Mouse (Mus musculus): ENCODE results near the gene Coro2b. TPM values are rescaled to one million over a fixed set of nuclear protein-coding genes. Genes with fewer than 3 reads are reported as not detected.

The Coro2b gene
- polyA plus RNA-seq, 2 experiments, result 10.3 to 20.8 TPM

DNA sequence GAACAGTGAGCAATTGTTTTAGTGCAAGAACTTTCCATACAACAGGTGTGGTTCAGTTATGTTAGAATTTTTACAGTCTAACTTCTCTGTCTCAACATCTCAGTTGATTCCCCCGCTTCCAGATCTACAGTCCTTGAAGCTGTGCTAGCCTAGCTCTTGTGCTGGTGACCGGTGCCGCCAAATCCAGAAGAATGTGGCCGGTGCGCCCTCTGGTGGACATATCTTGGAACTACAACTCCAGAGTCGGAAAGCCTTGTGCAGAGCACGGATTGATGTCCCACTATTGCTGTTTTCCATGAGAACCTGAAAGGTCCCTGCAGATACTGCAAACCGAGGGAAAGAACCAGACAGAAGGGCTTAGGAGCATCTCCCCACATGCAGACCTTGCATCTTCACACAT is 13.0 kb upstream of the Coro2b start:
- peak; percentile 66 for ATAC-seq (ENCODE audit: low FRiP score, low read depth)
- H3K4me1 ChIP-seq (ENCODE audit: control insufficient read depth, insufficient read depth, low read length), result no peaks in the 10 kb centered on the region

DNA sequence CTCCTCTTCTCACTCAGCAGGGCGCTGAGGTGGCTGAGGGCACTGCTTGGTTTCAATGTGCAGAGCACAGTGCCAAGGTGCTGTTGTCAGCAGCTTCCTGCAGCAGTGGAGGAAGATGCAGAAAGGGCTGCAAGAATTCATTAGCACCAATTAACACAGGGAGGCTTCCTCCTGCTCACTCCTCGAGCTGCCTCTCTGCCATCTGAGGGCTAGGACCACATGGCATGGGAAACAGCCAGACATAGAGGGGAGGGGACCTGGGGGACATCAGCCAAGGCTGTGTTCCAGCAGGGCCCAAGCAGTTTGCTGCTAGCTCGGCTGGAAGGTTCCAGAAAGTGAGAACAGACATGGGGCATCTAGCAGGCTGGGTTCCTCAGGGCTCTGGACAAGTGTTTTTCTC is 10.6 kb upstream of the Coro2b start:
- Histone ChIP-seq H3K27me3 (ENCODE audit: control insufficient read depth, insufficient read depth, low read length) (no peaks in the 10 kb centered on the region), H3K4me3 (replicated peaks; ENCODE audit: low read length) (no peak overlapping the region), H3K4me2 (replicated peaks; ENCODE audit: low read depth, low read length, severe bottlenecking) (no peak overlapping the region), H3K9me3 (ENCODE audit: control insufficient read depth, low read length) (no peaks in the 10 kb centered on the region), H3K9ac (ENCODE audit: low read depth, low read length, severe bottlenecking) (no peak overlapping the region), H3K36me3 (ENCODE audit: control insufficient read depth, insufficient read depth, low read length) (no peaks in the 10 kb centered on the region), H3K27ac (replicated peaks; ENCODE audit: low read depth, low read length) (no peak overlapping the region), H3K4me1 (ENCODE audit: control insufficient read depth, insufficient read depth, low read length) (no peaks in the 10 kb centered on the region)
- WGBS, result 53% methylated on average over 3 of the region's 3 CpGs
- ATAC-seq (ENCODE audit: low FRiP score, low read depth) (no peak), DNase-seq (ENCODE audit: low spot score) (no peak)
- no peak for TF ChIP-seq POLR2A (IDR thresholded peaks at IDR 0.05; ENCODE audit: borderline replicate concordance, extremely low read depth, insufficient read depth, insufficient read length)

More for the DNA sequence above, 13.0 kb upstream of the Coro2b start:
- Histone ChIP-seq H3K9ac (ENCODE audit: low read depth, low read length, severe bottlenecking) (no peak overlapping the region), H3K27me3 (ENCODE audit: control insufficient read depth, insufficient read depth, low read length) (no peaks in the 10 kb centered on the region), H3K4me2 (replicated peaks; ENCODE audit: low read depth, low read length, severe bottlenecking) (no peak overlapping the region), H3K9me3 (ENCODE audit: control insufficient read depth, low read length) (no peaks in the 10 kb centered on the region), H3K27ac (replicated peaks; ENCODE audit: low read depth, low read length) (no peak overlapping the region), H3K4me3 (replicated peaks; ENCODE audit: low read length) (no peak overlapping the region), H3K36me3 (ENCODE audit: control insufficient read depth, insufficient read depth, low read length) (no peaks in the 10 kb centered on the region)
- peak; percentile 89 for DNase-seq (ENCODE audit: low spot score)
- WGBS, result 4% methylated on average over 8 of the region's 8 CpGs
- no peak for TF ChIP-seq POLR2A (IDR thresholded peaks at IDR 0.05; ENCODE audit: borderline replicate concordance, extremely low read depth, insufficient read depth, insufficient read length)

DNA sequence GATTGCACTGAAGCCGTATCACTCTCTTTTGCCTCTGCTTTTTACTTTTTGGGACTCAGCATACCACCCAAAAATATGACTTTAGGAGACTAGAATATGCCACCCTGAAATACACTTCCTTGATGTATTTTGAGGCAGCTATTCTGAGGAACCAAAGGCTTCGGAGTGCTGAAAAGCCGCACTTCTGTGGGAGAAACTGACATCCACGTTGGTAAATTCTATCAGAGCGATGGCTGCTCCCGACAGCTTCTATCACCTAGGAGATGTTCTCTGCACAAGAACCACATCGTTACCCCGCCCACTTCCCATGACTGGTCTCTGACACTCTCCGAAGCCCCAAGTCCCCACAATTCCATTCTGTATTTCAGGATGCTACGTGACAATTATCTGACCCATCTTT is 8.0 kb upstream of the Coro2b start:
- H3K4me3 ChIP-seq (replicated peaks; ENCODE audit: low read length), result no peak overlapping the region
- no peaks in the 10 kb centered on the region for H3K27me3 ChIP-seq (ENCODE audit: control insufficient read depth, insufficient read depth, low read length)
- ATAC-seq (ENCODE audit: low FRiP score, low read depth) (no peak), DNase-seq (ENCODE audit: low spot score) (no peak)
- H3K9ac ChIP-seq (ENCODE audit: low read depth, low read length, severe bottlenecking), result no peak overlapping the region
- no peaks in the 10 kb centered on the region for H3K9me3 ChIP-seq (ENCODE audit: control insufficient read depth, low read length)
- no peak for TF ChIP-seq POLR2A (IDR thresholded peaks at IDR 0.05; ENCODE audit: borderline replicate concordance, extremely low read depth, insufficient read depth, insufficient read length)
- 72% methylated on average over 10 of the region's 10 CpGs for WGBS
- H3K4me2 ChIP-seq (replicated peaks; ENCODE audit: low read depth, low read length, severe bottlenecking), result no peak overlapping the region
- 0 out of 2 replicates have a peak, but pooled peaks cover 3% of the 10 kb centered on the region for H3K4me1 ChIP-seq (ENCODE audit: control insufficient read depth, insufficient read depth, low read length)
- no peak overlapping the region for H3K27ac ChIP-seq (replicated peaks; ENCODE audit: low read depth, low read length)
- no peaks in the 10 kb centered on the region for H3K36me3 ChIP-seq (ENCODE audit: control insufficient read depth, insufficient read depth, low read length)

DNA sequence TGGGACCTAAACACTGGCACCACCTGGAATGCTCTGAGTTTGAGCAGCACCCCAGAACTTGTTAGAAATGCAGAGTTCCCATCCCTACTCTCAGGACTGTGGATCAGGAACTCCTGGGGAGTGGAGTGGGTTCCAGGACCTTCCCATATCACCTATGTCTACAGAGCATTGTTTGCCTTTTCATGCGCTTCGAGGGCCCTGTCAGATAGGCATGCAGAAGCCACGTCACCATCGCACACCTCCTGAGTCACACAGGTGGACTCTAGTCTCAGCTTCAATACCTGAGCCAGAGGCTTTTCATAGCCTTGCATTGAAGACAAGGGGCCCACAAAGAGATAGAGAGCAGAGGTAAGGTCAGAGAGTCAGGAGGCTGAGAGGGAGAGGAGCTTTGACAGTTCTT is 7.0 kb upstream of the Coro2b start:
- WGBS, result 90% methylated on average over 4 of the region's 4 CpGs
- H3K4me2 ChIP-seq (replicated peaks; ENCODE audit: low read depth, low read length, severe bottlenecking), result no peak overlapping the region

DNA sequence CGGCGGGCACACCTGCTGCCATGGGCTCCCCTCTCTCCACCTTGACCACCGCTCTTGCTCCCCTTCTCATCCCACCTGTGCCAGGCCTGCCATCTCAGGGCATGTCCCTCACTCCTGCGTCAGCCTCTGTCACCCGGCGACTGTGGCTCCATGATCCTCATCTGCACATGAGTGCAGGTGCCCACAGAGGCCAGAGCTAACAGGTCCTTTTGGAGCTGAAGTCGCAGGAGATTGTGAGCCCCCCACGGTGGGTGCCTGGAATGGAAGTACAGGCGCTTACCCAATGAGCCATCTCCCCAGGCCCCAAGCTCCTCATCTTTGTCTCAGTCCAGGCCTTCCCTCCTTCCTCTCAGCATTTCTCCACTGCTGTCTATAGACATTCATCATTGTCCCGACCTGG is 4.8 kb upstream of the Coro2b start:
- Histone ChIP-seq H3K4me3 (replicated peaks; ENCODE audit: low read length) (no peak overlapping the region), H3K27ac (replicated peaks; ENCODE audit: low read depth, low read length) (no peak overlapping the region), H3K36me3 (ENCODE audit: control insufficient read depth, insufficient read depth, low read length) (no peaks in the 10 kb centered on the region), H3K4me2 (replicated peaks; ENCODE audit: low read depth, low read length, severe bottlenecking) (no peak overlapping the region), H3K9me3 (ENCODE audit: control insufficient read depth, low read length) (no peaks in the 10 kb centered on the region), H3K9ac (ENCODE audit: low read depth, low read length, severe bottlenecking) (no peak overlapping the region), H3K27me3 (ENCODE audit: control insufficient read depth, insufficient read depth, low read length) (no peaks in the 10 kb centered on the region), H3K4me1 (ENCODE audit: control insufficient read depth, insufficient read depth, low read length) (0 out of 2 replicates have a peak, but pooled peaks cover 3% of the 10 kb centered on the region)
- TF ChIP-seq POLR2A (IDR thresholded peaks at IDR 0.05; ENCODE audit: borderline replicate concordance, extremely low read depth, insufficient read depth, insufficient read length), result no peak
- DNase-seq (ENCODE audit: low spot score), result no peak
- ATAC-seq (ENCODE audit: low FRiP score, low read depth), result no peak
- 66% methylated on average over 10 of the region's 10 CpGs for WGBS

More for the DNA sequence above, 7.0 kb upstream of the Coro2b start:
- H3K4me1 ChIP-seq (ENCODE audit: control insufficient read depth, insufficient read depth, low read length), result 0 out of 2 replicates have a peak, but pooled peaks cover 3% of the 10 kb centered on the region
- no peak for ATAC-seq (ENCODE audit: low FRiP score, low read depth)
- no peak overlapping the region for H3K9ac ChIP-seq (ENCODE audit: low read depth, low read length, severe bottlenecking)
- TF ChIP-seq POLR2A (IDR thresholded peaks at IDR 0.05; ENCODE audit: borderline replicate concordance, extremely low read depth, insufficient read depth, insufficient read length), result no peak
- DNase-seq (ENCODE audit: low spot score), result no peak
- H3K9me3 ChIP-seq (ENCODE audit: control insufficient read depth, low read length), result no peaks in the 10 kb centered on the region
- no peaks in the 10 kb centered on the region for H3K36me3 ChIP-seq (ENCODE audit: control insufficient read depth, insufficient read depth, low read length)
- H3K4me3 ChIP-seq (replicated peaks; ENCODE audit: low read length), result no peak overlapping the region
- H3K27ac ChIP-seq (replicated peaks; ENCODE audit: low read depth, low read length), result no peak overlapping the region
- H3K27me3 ChIP-seq (ENCODE audit: control insufficient read depth, insufficient read depth, low read length), result no peaks in the 10 kb centered on the region

DNA sequence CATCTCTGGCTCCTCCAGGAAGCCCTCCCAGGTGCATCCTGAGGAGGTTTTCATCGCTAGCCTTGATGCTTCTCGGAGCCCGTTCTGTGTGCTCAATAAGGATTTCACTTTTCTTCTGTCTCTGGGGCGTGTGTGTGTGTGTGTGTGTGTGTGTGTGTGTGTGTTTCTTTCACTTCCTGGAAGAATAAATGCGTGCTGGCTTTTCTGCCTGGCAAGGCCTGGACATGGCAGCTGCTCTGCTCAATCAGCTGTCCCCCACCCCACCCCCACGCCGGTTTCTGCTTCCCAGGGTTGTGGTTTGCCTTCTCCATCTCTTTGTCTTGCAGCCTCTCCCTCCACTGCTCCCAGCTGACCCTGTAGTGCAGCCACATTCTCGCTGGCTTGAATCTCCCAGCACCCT is 4.3 kb upstream of the Coro2b start:
- DNase-seq (ENCODE audit: low spot score), result peak; percentile 26
- H3K27me3 ChIP-seq (ENCODE audit: control insufficient read depth, insufficient read depth, low read length), result no peaks in the 10 kb centered on the region
- peak overlapping the region; percentile 3; the same call in 1 of the 2 replicates for H3K9ac ChIP-seq (ENCODE audit: low read depth, low read length, severe bottlenecking)
- ATAC-seq (ENCODE audit: low FRiP score, low read depth), result no peak; the same call in 1 of the 2 replicates
- 44% methylated on average over 8 of the region's 8 CpGs for WGBS
- H3K27ac ChIP-seq (replicated peaks; ENCODE audit: low read depth, low read length), result no peak overlapping the region
- no peak overlapping the region for H3K4me2 ChIP-seq (replicated peaks; ENCODE audit: low read depth, low read length, severe bottlenecking)
- TF ChIP-seq POLR2A (IDR thresholded peaks at IDR 0.05; ENCODE audit: borderline replicate concordance, extremely low read depth, insufficient read depth, insufficient read length), result no peak
- 0 out of 2 replicates have a peak, but pooled peaks cover 3% of the 10 kb centered on the region for H3K4me1 ChIP-seq (ENCODE audit: control insufficient read depth, insufficient read depth, low read length)
- H3K4me3 ChIP-seq (replicated peaks; ENCODE audit: low read length), result no peak overlapping the region
- H3K9me3 ChIP-seq (ENCODE audit: control insufficient read depth, low read length), result no peaks in the 10 kb centered on the region
- no peaks in the 10 kb centered on the region for H3K36me3 ChIP-seq (ENCODE audit: control insufficient read depth, insufficient read depth, low read length)

All from limb, embryonic 14.5 days (tissue).